Mouse (Mus musculus): ENCODE results near the gene Prph2.

The Prph2 gene

DNA sequence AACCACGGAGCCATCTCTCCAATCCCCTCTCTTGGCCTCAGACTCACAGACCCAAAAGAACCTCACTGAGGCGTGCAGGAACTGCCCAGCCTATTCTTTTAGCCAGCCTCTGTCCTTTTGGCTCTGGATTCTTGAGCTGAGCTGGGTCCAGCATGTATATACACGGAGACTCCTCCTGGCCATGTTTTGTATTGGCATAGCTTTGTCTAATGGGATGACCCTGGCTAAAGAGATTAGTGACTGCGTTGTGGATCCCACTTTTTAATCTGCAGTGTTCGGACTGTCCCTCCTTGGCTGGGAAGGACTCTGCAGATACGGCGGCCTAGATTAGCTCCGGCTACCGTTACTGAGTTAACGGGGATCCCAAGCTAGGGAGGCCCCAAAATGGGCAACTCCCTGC is at the start of gene Prph2:
TSS of gene Prph2 (plus strand) at position 274 of the 400 bp plus-strand sequence.
- no peak for DNase-seq (ENCODE audit: low spot score)

- no peak for DNase-seq (ENCODE audit: low spot score)
Observed at GRCm38 (mm10) chr17:46864566-46865195, 45.6 kb upstream of the Prph2 start.

DNA sequence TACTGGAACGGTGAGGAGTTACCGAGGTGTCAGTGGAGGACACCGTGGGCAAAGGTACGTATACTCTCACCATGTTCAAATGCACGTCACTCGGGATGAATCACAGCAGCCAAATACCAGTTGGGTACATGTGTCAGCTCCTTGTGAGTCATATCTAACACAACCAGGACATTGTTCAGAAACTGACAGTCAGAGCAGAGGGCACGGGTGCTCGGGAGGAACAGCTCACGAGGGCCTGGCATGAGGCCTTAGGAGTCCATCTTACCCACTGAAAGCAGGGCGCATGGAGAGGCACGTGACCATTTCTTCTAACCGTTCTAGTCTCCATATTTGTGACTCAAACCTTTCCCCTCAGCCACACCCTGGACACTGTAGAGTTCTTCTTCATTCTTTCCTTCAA is 43.4 kb upstream of the Prph2 start:
- DNase-seq (ENCODE audit: low spot score), result no peak

DNA sequence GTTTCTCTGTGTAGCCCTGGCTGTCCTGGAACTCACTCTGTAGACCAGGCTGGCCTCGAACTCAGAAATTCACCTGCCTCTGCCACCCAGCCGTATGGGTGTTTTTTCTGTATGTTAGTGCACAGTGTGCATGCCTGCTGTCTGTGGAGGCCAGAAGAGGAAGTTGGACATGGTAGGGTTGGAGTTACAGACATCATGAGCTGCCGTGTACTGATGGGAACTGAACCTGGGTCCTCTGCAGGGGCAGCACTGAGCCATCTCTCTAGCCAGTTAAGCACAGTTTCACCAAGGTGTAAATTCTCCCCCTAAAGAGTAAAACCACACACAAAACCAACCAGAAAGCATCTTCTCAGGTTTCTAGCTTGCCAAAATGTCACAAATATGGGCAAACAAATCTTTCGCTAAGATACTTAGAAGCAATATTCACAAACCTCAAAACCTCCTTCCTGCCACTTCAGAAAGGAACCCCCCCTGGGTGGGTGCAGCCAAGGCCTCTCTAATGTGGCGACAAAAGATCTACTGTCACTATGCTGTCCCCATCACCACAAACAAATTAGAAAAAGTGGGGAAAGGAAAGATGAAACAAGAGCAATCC is 40.0 kb upstream of the Prph2 start:
- no peak for DNase-seq (ENCODE audit: low spot score)

DNA sequence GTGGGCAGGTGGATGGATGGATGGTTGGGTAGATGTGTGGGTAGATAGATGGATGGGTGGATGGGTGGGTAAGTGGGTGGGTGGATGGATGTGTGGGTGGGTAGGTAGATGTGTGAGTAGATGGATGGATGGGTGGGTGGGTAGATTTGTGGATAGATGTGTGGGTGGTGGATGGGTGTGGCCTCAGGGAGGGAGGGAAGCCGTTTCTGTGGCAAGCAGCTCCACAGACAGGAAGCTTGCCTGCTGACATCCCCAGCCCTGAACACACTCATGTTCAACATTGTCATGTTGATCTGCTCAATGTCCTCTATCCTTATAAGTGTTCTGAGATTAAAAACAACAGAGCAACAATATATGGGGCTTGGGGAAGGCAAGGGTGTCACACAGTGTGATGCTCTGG is 39.3 kb upstream of the Prph2 start:
- no peak for DNase-seq (ENCODE audit: low spot score)

DNA sequence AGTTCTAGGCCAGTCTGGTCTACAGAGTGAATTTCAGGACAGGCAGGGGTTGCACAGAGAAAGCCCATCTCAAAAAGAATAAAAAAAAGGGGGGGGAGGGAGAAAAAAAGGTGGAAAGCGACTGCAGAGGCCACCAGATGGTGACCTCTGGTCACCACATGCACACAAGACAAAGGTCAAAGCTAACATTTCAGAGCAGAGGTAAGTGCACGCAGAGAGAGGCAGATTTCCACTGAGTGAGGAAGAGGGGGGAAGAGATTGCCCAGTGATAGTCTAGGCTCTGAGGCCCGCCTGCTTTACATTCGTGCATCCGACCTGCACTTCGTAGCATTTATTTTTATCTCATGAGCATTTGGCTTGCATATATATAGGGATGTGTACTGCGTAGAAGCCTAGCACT is 37.5 kb upstream of the Prph2 start:
- DNase-seq (ENCODE audit: low spot score), result peak; percentile 64

DNA sequence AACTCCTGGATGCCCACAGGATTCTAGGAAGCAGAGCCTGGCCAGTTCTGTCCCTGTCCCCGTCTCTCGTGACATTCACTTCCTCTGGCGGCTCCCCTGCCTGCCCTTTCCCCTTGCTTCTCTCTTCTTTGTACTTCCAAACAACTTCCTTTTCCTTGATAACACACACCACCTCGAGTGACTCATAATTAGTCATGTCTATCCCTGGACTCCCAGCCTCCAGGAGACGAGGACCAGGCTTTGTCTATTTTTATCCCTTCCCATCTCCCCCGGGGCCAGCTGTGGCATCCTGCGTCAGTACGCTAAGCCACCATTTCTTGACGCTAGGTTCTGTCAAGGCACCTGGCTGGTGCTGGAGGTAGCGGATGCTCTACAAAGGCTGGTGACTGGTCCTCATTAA is 36.1 kb upstream of the Prph2 start:
- DNase-seq (ENCODE audit: low spot score), result peak; percentile 51

DNA sequence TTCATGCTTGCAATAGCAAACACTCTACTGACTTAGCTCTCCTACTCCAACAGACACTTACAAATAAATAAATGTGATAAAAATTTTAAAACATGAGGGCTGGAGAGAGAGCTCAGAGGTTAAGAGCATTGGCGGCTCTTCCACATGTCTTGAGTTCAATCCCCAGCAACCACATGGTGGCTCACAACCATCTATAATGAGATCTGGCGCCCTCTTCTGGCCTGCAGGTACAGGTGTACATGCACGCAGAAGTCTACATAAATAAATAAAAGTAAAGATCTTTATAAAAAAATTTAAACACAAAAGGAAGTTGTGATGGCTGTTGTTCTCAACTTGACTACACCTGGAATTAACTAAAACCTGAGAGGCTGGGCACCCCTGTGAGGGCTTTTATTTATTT is 34.6 kb upstream of the Prph2 start:
- DNase-seq (ENCODE audit: low spot score), result no peak

DNA sequence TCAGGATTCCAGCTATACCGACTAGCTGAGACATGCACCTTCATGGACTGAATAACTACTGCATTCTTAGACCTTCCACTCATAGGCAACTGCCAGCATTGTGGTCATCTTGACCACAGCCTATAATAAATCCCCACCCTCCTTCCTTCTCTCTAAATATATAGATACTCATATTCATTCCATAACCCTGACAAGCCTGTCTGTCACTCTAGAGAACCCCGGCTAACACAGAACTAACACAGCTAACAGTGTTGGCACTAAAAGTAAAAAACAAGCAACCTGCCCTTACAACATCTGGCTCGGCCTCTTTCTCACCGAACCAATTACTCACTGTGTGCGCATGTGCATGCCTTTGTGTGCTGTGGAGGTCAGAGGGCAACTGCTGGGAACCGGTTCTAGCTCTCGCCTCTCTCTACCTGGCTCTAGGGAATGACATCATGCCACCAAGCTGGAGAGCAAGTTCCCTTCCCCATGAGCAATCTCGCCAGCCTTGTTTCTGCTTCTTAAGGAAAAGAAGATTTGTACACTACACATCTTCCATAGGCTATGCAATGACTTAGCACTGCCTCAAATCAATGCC is 33.8 kb upstream of the Prph2 start:
- DNase-seq (ENCODE audit: low spot score), result peak; percentile 80

DNA sequence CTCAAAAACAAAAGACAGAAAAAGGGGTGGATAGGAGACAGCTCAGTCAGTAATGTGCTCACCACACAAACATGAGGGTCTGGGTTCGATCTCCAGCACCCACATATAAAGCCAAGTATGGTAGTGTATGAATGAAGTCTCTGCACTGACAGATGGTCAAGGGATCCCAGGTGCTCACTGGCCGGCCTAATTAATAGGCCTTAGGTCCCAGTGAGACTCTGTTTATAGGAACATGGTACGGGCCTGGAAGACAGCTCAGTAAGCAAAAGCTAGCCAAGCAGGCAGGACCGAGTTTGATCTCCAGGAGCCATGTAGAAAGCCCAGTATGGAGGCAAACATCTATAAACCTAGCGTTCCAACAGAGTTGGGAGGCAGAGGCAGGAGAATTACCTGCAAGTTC is 33.2 kb upstream of the Prph2 start:
- no peak for DNase-seq (ENCODE audit: low spot score)

GRCm38 (mm10) chr17:46879841-46880311 is 30.4 kb upstream of the Prph2 start:
- peak; percentile 20 for DNase-seq (ENCODE audit: low spot score)

- no peak for DNase-seq (ENCODE audit: low spot score)
Observed at GRCm38 (mm10) chr17:46880322-46880721, 29.9 kb upstream of the Prph2 start.

GRCm38 (mm10) chr17:46881728-46882127 is 28.5 kb upstream of the Prph2 start:
- DNase-seq (ENCODE audit: low spot score), result no peak

DNA sequence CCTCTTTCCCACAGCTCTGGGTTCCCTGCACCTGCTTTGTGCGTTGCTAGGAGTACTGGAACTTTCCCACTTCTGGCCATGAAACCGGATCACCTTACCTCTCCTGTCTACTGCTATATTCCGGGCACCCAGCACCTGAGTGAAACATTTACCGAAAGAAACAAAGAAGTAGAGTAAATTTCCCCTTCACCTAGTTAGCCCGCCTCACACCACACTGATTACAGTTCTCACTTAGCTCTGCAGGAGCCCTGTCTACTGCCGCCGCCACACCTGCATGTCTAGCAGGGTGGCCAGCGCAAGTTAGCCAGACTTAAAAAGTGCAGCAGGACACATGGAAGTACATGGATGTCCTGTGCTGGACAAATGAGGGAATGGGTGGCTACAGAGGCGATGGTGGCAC is 27.2 kb upstream of the Prph2 start:
- DNase-seq (ENCODE audit: low spot score), result no peak

- DNase-seq (ENCODE audit: low spot score), result no peak
Observed at GRCm38 (mm10) chr17:46884766-46885165, 25.5 kb upstream of the Prph2 start.

DNA sequence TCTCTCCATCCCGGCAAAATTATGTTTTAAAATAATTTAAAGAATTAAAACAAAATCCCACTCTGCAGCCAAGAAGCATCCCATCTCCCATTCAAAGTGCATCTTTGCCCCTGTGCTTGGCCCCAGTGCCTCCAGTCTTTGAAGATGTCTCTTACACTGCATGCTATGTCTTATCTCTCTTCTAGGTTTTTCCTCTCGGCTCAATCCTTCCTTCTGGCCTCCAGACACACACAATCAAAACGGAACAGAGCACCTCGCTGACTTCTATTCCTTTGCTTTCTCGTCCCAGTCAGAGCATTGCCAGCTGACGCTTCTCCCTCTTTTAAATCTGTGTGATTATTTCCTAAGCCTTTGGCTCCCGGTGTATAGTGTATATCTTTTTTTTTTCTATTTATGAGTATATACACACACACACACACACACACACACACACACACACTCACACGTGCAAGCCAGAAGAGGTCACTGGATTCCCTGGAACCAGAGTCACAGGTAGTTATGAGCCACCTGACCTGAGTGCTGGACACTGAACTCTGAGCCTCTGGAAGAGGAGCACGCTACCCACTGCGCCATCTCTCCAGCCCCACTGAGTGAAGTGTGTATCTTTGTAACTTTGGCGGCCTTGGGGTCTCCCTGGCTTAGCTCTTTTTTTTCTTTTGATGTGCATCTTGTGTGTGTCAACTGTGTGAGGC is 24.9 kb upstream of the Prph2 start:
- DNase-seq (ENCODE audit: low spot score), result peak; percentile 27

DNA sequence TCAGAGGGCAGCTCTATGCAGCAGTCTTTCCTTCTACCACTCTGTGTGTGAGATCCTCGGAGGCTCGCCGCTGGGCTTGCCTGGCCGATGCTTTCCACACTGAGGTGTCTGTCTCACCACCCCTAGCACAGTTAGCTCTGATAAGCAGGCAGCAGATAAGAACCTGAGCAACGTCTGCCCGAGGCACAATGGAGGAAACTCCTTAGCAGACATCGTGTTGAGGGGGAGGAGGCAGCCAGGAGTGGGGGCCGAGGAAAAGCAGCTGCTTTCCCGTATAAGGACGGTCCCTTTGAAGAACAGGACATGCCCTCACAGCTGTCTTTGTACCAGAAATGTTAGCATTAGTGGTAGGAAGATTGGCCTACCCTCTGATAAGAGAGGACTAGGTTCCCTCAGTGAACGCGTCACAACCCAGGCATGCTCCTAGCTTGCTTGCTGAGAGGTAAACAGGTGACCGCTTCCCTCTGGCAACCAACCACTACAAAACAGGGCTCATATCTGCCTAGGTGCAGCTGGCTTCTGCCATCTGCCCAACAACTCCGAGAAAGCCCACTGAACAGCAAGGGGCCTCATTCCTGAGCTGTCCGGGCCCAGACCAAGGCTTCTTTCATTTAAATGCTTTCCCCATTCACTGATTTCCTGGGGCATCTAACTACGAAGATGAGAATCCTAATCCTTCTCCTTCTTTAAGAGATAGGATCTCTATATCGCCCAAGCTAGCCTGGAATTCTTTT is 24.2 kb upstream of the Prph2 start:
- peak; percentile 54 for DNase-seq (ENCODE audit: low spot score)

DNA sequence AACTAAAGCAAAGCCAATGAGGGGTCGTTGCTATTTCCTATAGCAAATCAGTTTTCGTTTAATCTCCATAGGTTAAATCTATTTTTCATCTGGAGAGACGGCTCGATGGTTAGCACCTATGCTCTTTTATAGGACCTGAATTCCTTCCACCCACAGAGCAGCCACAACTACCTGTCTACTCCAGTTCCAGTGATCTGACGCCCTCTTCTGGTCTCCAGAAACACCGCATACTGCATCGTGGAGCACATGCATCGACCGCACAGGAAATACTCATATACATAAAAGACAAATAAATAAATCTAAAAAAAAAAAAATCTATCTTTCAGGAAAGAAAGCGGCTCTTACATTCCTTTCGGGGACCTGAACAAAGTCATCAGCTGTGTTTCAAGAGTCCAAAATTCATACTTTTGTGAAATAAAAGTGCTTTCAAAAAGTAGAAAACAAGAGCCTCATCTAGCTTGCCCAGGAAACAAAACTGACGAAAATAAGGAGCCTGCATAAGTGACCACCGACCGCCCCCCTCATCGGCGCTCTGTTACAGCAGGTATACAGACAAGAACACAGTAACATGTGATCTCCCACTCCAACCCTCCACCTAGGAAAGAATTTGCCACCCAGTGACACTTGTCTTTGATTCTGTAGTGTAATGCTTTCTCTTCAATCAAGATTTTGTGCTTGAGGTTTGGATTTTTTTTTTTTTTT is 21.6 kb upstream of the Prph2 start:
- peak; percentile 54 for DNase-seq (ENCODE audit: low spot score)

- peak; percentile 79 for DNase-seq (ENCODE audit: low spot score)
Observed at GRCm38 (mm10) chr17:46889450-46890084, 20.7 kb upstream of the Prph2 start.

- peak; percentile 99 for DNase-seq (ENCODE audit: low spot score)
Observed at GRCm38 (mm10) chr17:46890116-46890815, 20.0 kb upstream of the Prph2 start, which contains the start of gene Tbcc. TSS of gene Tbcc (plus strand) at chr17:46890684.
